Mouse (Mus musculus) cerebellum, adult 2 months (tissue): ENCODE measurements around the gene Otud1. TPM values are rescaled to one million over a fixed set of nuclear protein-coding genes. Genes with fewer than 3 reads are reported as not detected.
A peak's percentile ranks its signal among the peaks of the same experiment; 100 is the strongest.

ENCODE experiments used
- DNase-seq, 2 experiments: peaks; one replicate each; pipeline ENCODE4 v3.0.0; 2021
- H3K27ac ChIP-seq: fragments of 200-500 bp; 2 replicates; pipeline ENCODE4 v1.5.1; 2012; ENCODE audit warnings: low read length, control low read depth, inconsistent platforms; ENCODE audit not compliant: insufficient read depth
- H3K27me3 ChIP-seq: fragments of 200-500 bp; 2 replicates; pipeline ENCODE4 v1.6.1; 2012; ENCODE audit warnings: inconsistent platforms, mild to moderate bottlenecking, low read length, moderate library complexity; ENCODE audit not compliant: control insufficient read depth, insufficient read depth
- H3K4me1 ChIP-seq: fragments of 200-500 bp; 2 replicates; pipeline ENCODE4 v1.6.1; 2011; ENCODE audit warnings: low read length; ENCODE audit not compliant: control insufficient read depth, insufficient read depth
- H3K4me3 ChIP-seq: fragments of 200-500 bp; replicated peaks from 2 replicates; pipeline ENCODE3; 2011; ENCODE audit warnings: mild to moderate bottlenecking, low read depth, low read length, control low read depth; ENCODE audit not compliant: insufficient read depth
- CTCF ChIP-seq: fragments of 200-500 bp; IDR thresholded peaks from 2 replicates; pipeline ENCODE4 v1.5.1; 2011; ENCODE audit warnings: low read depth, mild to moderate bottlenecking, control low read depth, low read length, moderate library complexity, borderline replicate concordance; ENCODE audit not compliant: insufficient read depth
- POLR2A ChIP-seq: fragments of 200-500 bp; IDR thresholded peaks from 2 replicates; pipeline ENCODE4 v1.6.1; 2011; ENCODE audit warnings: low read length, control low read depth, borderline replicate concordance; ENCODE audit not compliant: insufficient read depth
- WGBS: fragments of 180-500 bp; shearing (Covaris S2); methylation state at CpG from one replicate; pipeline ENCODE4 v1.1.7; 2018; 5-methylcytosine and 5-hydroxymethylcytosine counted together
- polyA plus RNA-seq: library from polyadenylated mRNA; depleted of rRNA; stranded (reverse); fragments of >200 nt; gene quantifications from 2 replicates; pipeline ENCODE4 v1.2.3, GENCODE M21; 2012; rRNA removed

The Otud1 gene
- polyA plus RNA-seq, 1 experiment, result 6.3 TPM

- 79% methylated on average over 14 of the region's 14 CpGs for WGBS
- TF ChIP-seq CTCF (no peak), POLR2A (no peak)
- no peaks in the 10 kb centered on the region for H3K4me1 ChIP-seq
- H3K27ac ChIP-seq, result no peak overlapping the region
- no peaks in the 10 kb centered on the region for H3K27me3 ChIP-seq
- H3K4me3 ChIP-seq, result no peak overlapping the region
- DNase-seq, result no peak
Observed at GRCm38 (mm10) chr2:19690094-19690493, 32.5 kb downstream of the Otud1 start.

- DNase-seq, result no peak
- H3K4me3 ChIP-seq, result no peak overlapping the region
- no peaks in the 10 kb centered on the region for H3K27me3 ChIP-seq
- 78% methylated on average over 4 of the region's 4 CpGs for WGBS
- TF ChIP-seq POLR2A (no peak), CTCF (no peak)
- H3K27ac ChIP-seq, result no peak overlapping the region
- peaks cover 5% of the 10 kb centered on the region; the same call in 1 of the 2 replicates for H3K4me1 ChIP-seq
Observed at GRCm38 (mm10) chr2:19699573-19700295, 42.2 kb downstream of the Otud1 start.

DNA sequence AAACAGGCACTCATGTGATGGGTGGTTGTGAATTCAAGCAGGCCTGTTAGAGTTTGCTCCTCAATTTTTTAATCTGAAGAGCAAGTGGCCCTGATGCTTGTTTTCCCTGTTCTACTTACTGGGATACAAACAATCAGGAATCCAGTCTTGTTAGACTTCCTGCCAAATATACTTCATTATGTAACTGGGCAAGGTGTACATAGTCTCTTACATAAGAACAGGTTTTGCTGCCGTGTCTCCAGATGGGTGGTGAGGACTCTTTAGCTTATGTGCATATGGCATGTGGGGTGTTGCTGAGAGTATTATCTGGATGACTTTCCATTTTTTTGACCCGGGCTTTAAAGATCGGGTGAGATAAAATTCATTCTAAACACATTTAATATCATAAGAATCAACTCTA, 43.8 kb downstream of the Otud1 start:
- no peak for TF ChIP-seq CTCF
- TF ChIP-seq POLR2A, result no peak
- Histone ChIP-seq H3K27me3 (no peaks in the 10 kb centered on the region), H3K4me3 (no peak overlapping the region), H3K27ac (no peak overlapping the region), H3K4me1 (peaks cover 5% of the 10 kb centered on the region; the same call in 1 of the 2 replicates)
- WGBS, result 34% methylated on average over 3 of the region's 3 CpGs
- peak; percentile 19 to 77 for DNase-seq

GRCm38 (mm10) chr2:19703020-19703613, 45.6 kb downstream of the Otud1 start:
- H3K27ac ChIP-seq, result no peak overlapping the region
- H3K27me3 ChIP-seq, result no peaks in the 10 kb centered on the region
- H3K4me3 ChIP-seq, result no peak overlapping the region
- DNase-seq, result peak; percentile 65 to 85
- no peak for TF ChIP-seq POLR2A
- no peak for TF ChIP-seq CTCF
- H3K4me1 ChIP-seq, result peaks cover 5% of the 10 kb centered on the region; the same call in 1 of the 2 replicates

DNA sequence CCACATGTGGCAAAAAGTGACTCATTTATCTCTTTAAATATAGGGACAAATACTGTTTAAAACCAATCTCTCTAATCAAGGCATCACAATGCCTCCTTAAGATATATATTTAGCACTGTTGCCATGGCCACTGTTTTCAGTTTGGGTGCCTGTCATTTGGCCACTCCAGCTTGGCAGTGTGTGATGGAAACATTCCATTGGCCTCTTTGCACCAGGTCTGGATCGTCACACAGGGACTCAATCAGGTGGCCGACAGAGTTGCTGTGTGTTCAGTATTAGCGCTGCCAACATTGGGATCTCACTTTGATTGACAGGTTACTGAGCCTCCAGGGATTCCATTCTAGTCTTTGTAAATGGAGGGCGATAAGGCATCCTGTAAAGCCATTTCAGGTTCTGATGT, 46.1 kb downstream of the Otud1 start:
- no peak for TF ChIP-seq POLR2A
- no peak for TF ChIP-seq CTCF
- DNase-seq, result peak; percentile 48 to 76
- Histone ChIP-seq H3K4me1 (peaks cover 5% of the 10 kb centered on the region; the same call in 1 of the 2 replicates), H3K27me3 (no peaks in the 10 kb centered on the region), H3K4me3 (no peak overlapping the region), H3K27ac (no peak overlapping the region)
- 12% methylated on average over 4 of the region's 4 CpGs for WGBS

GRCm38 (mm10) chr2:19704272-19704671, 46.7 kb downstream of the Otud1 start:
- peaks cover 5% of the 10 kb centered on the region; the same call in 1 of the 2 replicates for H3K4me1 ChIP-seq
- TF ChIP-seq POLR2A (no peak), CTCF (no peak)
- DNase-seq, result no peak
- H3K27me3 ChIP-seq, result no peaks in the 10 kb centered on the region
- no peak overlapping the region for H3K4me3 ChIP-seq
- H3K27ac ChIP-seq, result no peak overlapping the region

- 0 out of 2 replicates have a peak, but pooled peaks cover 3% of the 10 kb centered on the region for H3K4me1 ChIP-seq
- H3K27me3 ChIP-seq, result no peaks in the 10 kb centered on the region
- 87% methylated on average over 4 of the region's 4 CpGs for WGBS
- TF ChIP-seq POLR2A (no peak), CTCF (no peak)
- no peak for DNase-seq
- H3K4me3 ChIP-seq, result no peak overlapping the region
- no peak overlapping the region for H3K27ac ChIP-seq
Observed at GRCm38 (mm10) chr2:19706886-19707285, 49.3 kb downstream of the Otud1 start.

Other genes starting within 250 kb of the Otud1 start
- gene Ptf1a, start 212.1 kb upstream of the Otud1 start, polyA plus RNA-seq, result 0.08 TPM in 1 of 2 replicates, not detected in the other
- gene 4921504E06Rik, start 103.8 kb upstream of the Otud1 start, polyA plus RNA-seq, result not detected in 2 replicates